Mouse (Mus musculus): ENCODE measurements around the gene Foxp1. TPM values are rescaled to one million over a fixed set of nuclear protein-coding genes. Genes with fewer than 3 reads are reported as not detected.
A peak's percentile ranks its signal among the peaks of the same experiment; 100 is the strongest.

Gene Foxp1
- total RNA-seq (2021): 100 to 1,000 TPM in 1 of 2 experiments, 10 to 100 TPM in 1; 94.3 to 100 TPM
- long read RNA-seq, partial matches to known transcripts: 3 of 29 reads
- long read RNA-seq, other reads (novel, unspliced or antisense): 24 of 29 reads

DNA sequence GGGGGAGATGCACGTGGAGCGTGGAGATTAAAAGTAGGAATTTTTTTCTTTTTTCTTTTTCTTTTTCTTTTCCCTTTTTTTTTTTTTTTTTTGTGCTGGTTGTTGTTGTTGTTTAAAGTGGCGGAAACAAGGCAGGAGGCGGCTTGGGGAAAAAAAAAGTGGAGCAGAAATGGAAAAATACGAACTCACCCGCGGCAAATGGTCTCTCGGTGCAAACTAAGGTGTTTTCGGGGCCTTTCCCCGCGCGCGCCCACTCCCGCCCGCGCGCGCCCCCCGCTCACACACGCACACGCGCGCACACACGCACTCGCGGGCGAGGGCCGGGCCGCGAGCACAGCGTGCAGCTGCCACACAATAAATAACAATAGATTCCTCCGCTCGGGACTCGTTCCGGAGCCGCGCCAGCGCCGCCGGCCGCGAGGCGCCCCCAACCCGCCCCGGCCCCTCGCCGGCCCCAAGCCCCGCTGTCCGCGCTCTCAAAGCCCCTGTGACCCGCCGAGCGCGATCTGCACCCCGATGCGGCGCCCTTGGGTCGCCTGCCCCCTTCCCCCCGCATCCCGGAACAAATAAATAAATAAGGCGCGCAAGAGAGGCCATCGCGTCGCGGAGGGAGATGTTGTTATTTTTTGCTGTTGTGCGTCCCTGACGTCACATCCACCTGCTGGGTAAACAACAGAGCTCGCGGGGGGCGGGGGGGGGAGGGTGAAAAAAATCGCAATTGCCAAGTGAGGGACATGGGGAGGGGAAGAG, at the start of gene Foxp1:
Gene Foxp1, minus strand, starts transcription at position 363 of the 750 bp plus-strand sequence.
- DNase-seq (ENCODE audit: low spot score in 2 of 2): peak; percentile 61 to 80

DNA sequence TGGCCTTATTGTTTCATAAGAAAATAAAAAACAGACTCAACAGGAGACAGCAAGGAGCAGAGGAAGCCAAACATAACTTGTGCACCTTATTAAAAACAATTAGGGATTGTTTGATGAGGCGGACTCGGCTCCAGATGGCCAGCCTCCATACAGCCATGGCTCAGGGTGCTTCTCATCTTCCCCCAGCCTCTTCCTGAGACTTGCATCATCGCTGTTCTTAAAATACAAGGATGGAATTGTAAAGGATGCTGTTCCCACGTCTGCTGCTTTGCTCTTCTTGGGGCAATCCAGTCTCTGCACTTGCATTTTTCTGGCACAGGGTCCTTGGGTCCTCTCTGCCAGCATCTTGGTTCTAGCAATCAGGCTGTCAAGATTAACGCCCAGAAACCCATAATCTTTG, 49.5 kb upstream of the Foxp1 start:
- peak in 1 of 2 experiments; percentile 25 for DNase-seq (ENCODE audit: low spot score in 2 of 2)

GRCm38 (mm10) chr6:99566921-99567320, 44.4 kb upstream of the Foxp1 start:
- DNase-seq (ENCODE audit: low spot score in 2 of 2): no peak

DNA sequence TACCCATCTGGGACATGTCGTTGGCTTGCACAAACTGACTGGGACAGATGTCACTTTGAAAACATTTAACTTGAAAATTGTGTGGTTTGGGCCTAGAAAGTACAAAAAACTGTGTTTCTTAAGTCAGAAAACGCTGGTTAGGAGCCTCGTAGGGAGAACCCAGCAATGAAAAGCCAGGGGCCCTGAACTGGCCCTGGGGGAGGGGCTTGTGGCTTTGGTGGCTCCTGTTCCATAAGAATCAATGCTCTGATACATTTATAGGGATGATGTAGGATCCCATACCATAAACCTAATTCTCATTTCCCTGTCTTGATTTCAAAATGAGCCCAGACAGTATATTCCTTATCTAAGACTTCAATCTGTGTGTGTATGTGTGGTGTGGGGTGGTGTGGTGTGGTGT, 42.2 kb upstream of the Foxp1 start:
- DNase-seq (ENCODE audit: low spot score in 2 of 2): no peak

GRCm38 (mm10) chr6:99556950-99557349, 34.4 kb upstream of the Foxp1 start:
- DNase-seq (ENCODE audit: low spot score in 2 of 2): no peak

- DNase-seq (ENCODE audit: low spot score in 2 of 2): no peak
Measured at GRCm38 (mm10) chr6:99552816-99553215, 30.3 kb upstream of the Foxp1 start.

- DNase-seq (ENCODE audit: low spot score in 2 of 2): no peak
Measured at GRCm38 (mm10) chr6:99546416-99546815, 23.9 kb upstream of the Foxp1 start.

- DNase-seq (ENCODE audit: low spot score in 2 of 2): no peak
Measured at GRCm38 (mm10) chr6:99545437-99545836, 22.9 kb upstream of the Foxp1 start.

- no peak for DNase-seq (ENCODE audit: low spot score in 2 of 2)
Measured at GRCm38 (mm10) chr6:99541105-99541504, 18.6 kb upstream of the Foxp1 start.

DNA sequence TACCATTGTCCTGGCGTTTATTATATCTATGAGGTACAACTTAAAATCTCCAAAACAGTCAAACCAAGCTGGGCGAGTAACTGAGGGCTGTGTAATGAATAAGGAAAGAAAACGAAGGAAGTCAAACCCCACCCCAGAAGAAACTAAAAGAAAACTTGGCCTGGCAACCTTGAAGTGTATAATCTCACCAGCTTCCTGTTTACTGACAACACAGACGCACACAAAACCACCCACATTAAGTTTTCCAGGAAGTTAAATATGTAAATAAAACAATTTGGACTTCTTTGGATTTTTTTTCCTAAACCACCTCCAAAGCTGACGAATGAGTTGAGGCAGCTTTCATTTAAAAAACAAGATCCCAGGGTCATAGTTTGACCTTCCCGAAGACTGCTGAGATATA, 18.1 kb upstream of the Foxp1 start:
- DNase-seq (ENCODE audit: low spot score in 2 of 2): no peak

- no peak for DNase-seq (ENCODE audit: low spot score in 2 of 2)
Measured at GRCm38 (mm10) chr6:99540146-99540545, 17.6 kb upstream of the Foxp1 start.

GRCm38 (mm10) chr6:99538194-99538941, 15.8 kb upstream of the Foxp1 start:
- DNase-seq (ENCODE audit: low spot score in 2 of 2): no peak

DNA sequence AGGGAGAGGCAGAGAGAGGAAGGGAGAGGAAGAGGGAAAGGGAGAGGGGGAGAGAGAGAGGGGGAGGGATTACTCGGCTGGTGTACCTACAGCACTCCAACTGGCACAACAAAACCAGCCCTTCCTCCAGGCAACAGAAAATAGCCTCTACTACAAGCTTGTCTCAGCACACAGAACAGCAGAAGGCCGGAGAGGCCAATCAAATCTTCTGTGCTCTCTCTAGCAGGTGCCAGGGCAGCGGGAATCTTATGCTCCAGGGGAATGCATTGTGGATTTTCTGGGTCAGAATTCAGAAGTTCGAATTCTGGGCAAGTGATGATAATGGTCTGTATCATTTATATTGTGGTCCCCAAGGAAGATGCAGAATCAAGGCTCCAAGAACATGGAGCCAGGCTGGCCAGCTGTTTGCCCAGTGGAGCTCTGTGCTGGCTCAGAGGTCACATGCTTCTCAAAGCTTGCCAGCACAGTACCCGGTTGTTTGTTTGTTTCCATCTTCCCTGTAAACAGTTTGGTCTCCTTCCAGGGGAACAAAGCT, 11.8 kb upstream of the Foxp1 start:
- DNase-seq (ENCODE audit: low spot score in 2 of 2): no peak

DNA sequence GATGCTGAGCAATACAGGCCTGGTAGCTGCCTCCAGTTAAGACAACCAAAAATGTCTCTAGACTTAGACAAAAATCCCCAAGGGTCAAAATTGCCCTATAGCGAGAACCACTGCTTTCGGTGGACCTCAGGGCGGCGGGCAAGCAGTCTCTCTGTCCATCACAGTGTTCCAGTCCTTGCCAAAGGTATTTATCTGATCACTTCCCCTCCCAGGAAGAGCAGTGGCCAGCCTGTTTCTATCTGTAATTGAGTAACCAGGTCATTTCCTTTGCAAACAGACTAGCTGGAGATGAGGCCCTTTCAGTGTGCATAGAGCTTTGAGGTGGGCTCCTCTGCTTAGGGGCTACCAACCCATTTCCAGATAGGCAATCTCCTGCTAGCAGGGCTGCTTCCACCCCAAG, 9.9 kb upstream of the Foxp1 start:
- no peak for DNase-seq (ENCODE audit: low spot score in 2 of 2)

DNA sequence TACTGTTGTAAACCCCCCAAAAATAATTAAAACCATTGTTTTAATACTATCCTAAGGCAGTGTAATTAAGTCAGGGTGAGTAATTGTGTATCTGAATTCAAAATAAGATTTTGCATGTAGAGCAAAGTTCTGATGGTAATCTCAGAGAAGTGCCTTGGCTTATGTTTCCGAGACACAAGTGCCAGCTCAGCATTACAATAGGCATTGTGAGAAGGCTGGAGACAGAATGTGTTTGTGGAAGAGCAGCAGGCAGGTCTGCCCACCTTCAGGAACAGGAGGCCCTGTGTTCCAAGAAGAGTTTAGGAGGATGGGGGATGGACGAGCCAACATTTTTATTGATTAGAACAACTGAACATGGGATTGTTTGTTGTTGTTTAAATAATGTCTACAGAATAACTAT, 6.5 kb upstream of the Foxp1 start:
- DNase-seq (ENCODE audit: low spot score in 2 of 2): no peak

DNA sequence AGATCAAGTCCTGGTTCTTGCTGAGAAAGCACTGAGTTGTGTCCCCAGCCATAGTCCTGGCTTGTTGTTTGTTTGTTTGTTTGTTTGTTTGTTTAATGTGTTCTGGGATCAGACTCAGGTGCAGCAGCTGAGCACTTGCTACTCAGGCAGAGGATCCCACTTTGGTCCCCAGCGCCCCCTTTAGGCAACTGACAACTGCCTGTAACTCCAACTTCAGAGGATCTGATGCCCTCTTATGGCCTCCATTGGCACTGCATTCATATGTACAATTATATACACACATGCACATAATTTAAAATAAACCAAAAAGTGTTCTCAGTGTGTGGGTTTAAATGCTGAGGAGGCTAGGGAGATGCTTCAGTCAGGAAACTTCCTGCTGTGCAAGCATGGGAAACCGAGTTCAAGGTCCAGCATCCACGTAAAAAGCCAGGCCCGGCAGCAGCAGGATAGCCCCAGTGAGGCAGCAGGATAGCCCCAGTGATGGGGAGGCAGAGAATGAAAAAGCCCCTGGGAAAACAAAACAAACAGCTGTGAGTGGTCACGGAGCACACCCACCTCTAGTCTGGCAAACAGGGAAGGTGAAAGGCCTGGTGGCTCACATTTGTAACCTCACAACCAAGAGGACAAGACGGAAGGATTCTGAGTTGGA, 5.1 kb upstream of the Foxp1 start:
- no peak for DNase-seq (ENCODE audit: low spot score in 2 of 2)

- DNase-seq (ENCODE audit: low spot score in 2 of 2): no peak
Measured at GRCm38 (mm10) chr6:99525351-99525750, 2.8 kb upstream of the Foxp1 start.

DNA sequence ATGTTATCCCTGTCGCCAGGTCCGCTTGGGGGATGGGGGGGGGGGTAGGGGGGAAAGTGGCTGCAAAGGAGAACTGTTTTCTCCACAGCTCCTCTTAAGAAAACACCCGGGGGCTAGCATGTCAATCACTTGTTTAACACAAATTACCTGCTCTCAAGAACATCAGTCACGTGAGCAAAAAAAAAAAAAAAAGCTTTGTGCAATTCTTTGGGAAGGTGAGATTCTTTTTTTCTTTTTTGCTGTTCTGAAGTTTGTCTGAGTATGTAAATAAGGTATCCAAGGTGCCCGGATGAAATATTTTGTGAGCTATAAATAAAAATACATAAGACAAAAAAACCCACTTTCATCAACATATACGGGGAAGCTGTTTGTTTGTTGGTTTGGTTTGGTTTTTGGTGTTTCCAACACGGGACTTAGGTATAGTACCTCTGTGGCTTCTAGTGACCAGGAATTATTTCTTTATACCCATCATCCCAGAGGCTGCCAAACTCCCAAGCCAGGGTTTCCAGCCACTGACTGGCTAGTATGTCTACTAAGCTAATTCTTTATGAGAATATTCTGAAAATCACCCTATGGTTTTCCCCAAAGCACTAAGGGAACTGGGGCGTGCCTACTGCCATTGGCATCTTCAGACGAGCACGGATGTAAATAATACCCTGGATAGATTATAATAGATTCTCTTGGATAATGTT, 1.3 kb upstream of the Foxp1 start:
- no peak for DNase-seq (ENCODE audit: low spot score in 2 of 2)

GRCm38 (mm10) chr6:99523109-99523632, 650 bp upstream of the Foxp1 start:
- DNase-seq (ENCODE audit: low spot score in 2 of 2): peak; percentile 62 to 81

DNA sequence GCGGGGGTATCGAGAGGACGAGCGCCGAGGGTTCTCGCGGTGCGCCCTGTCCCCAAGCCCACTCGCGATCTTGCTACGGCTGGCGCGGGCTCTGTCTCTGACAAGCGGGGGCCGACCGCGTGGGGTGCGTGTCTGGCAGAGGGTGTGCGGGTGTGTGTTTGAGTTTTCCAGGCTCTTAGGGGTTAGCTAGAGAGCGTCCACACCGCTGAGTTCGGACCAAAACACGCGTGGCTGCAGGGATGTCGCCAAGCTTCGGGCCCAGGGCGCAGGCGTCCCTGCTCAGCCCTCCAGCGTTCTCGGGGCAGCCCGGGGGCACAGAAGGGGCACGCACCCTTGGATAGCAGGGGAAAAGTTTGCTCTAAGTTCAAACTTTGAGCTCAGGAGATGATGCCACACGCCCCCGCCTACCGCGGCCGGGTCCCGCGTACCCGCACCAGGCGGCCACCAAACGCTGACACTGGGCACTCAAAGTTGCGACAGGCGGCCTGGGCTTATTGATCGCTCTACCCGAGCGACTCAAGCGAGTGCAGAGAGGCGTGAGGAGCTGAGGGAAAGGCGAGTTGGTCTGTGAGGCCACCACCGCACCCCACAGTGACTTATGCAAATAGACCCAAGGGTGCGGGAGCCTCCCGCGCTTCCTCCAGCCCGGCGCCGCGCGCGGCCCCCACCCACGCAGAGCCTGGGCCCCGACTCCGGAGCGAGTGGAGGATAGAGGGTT, 721 bp downstream of the Foxp1 start:
- DNase-seq (ENCODE audit: low spot score in 2 of 2): peak in 1 of 2 experiments; percentile 28

Measured in layer of hippocampus, adult 18-20 months (tissue).